Mouse (Mus musculus) forebrain, embryonic 14.5 days (tissue): ENCODE results near the gene Gm44790. TPM values are rescaled to one million over a fixed set of nuclear protein-coding genes. Genes with fewer than 3 reads are reported as not detected.

Experiments used
- ATAC-seq: fragments of 200-750 bp; cut with Nextera tagmentation; 2 replicates; pipeline ENCODE4 v1.8.0; 2017; ENCODE audit warnings: mild to moderate bottlenecking, moderate library complexity
- DNase-seq: peaks from one replicate; pipeline ENCODE4 v3.0.0-alpha.2; 2015; ENCODE audit warnings: low spot score
- H3K27ac ChIP-seq: fragments of 300-500 bp; sonication (generic); 2 replicates; pipeline ENCODE4 v1.5.1; 2014; ENCODE audit warnings: low read depth, mild to moderate bottlenecking, control low read depth, low read length, moderate library complexity
- H3K27me3 ChIP-seq: fragments of 300-500 bp; sonication (generic); replicated peaks from 2 replicates; pipeline ENCODE4 v1.6.1; 2014; ENCODE audit warnings: low read length, control low read depth, mixed read lengths; ENCODE audit not compliant: control insufficient read depth, insufficient read depth
- H3K36me3 ChIP-seq: fragments of 300-500 bp; sonication (generic); 2 replicates; pipeline ENCODE4 v1.6.1; 2014; ENCODE audit warnings: low read length, control low read depth; ENCODE audit not compliant: control insufficient read depth, insufficient read depth
- H3K4me1 ChIP-seq: fragments of 300-500 bp; sonication (generic); 2 replicates; pipeline ENCODE4 v1.6.1; 2014; ENCODE audit warnings: antibody characterized with exemption, low read length, control low read depth; ENCODE audit not compliant: control insufficient read depth, insufficient read depth
- H3K4me2 ChIP-seq: fragments of 300-500 bp; sonication (generic); 2 replicates; pipeline ENCODE4 v1.6.1; 2014; ENCODE audit warnings: mild to moderate bottlenecking, control low read depth, low read length
- H3K4me3 ChIP-seq: fragments of 300-500 bp; sonication (generic); 2 replicates; pipeline ENCODE4 v1.5.1; 2014; ENCODE audit warnings: low read depth, low read length, control low read depth
- H3K9ac ChIP-seq: fragments of 300-500 bp; sonication (generic); 2 replicates; pipeline ENCODE4 v1.6.1; 2014; ENCODE audit warnings: mild to moderate bottlenecking, low read length, control low read depth, moderate library complexity
- H3K9me3 ChIP-seq: fragments of 300-500 bp; sonication (generic); replicated peaks from 2 replicates; pipeline ENCODE4 v1.6.1; 2016; ENCODE audit warnings: low read length, control low read depth, mixed read lengths; ENCODE audit not compliant: control insufficient read depth
- WGBS: fragments of 180-500 bp; shearing (Covaris S2); extraction: QIAGEN DNeasy Blood & Tissue Kit; methylation state at CpG from one replicate; pipeline ENCODE4 v1.1.7; 2014; 5-methylcytosine and 5-hydroxymethylcytosine counted together
- polyA plus RNA-seq: library from polyadenylated mRNA; unstranded; fragments of >200 nt; fragmentation: Nextera tagmentation; extraction: Ambion mirVana; gene quantifications from 2 replicates; pipeline ENCODE4 v1.2.1, GENCODE M21; 2014

Gm44790 gene
- polyA plus RNA-seq, 1 experiment from 2014 or later, result 1.9 TPM

- Histone ChIP-seq H3K4me3 (no peak overlapping the region), H3K27ac (no peak overlapping the region), H3K4me1 (peaks cover 13% of the 10 kb centered on the region), H3K27me3 (no peaks in the 10 kb centered on the region), H3K9me3 (no peaks in the 10 kb centered on the region), H3K4me2 (no peak overlapping the region), H3K36me3 (no peaks in the 10 kb centered on the region), H3K9ac (no peak overlapping the region)
- 82% methylated on average over 2 of the region's 2 CpGs for WGBS
- DNase-seq (no peak), ATAC-seq (no peak)
These were observed 26.5 kb upstream of the Gm44790 start for GRCm38 (mm10) chr6:86399995-86400394.

- ATAC-seq (no peak), DNase-seq (peak; percentile 77)
- no peaks in the 10 kb centered on the region for H3K36me3 ChIP-seq
- H3K27ac ChIP-seq, result no peak overlapping the region
- H3K27me3 ChIP-seq, result no peaks in the 10 kb centered on the region
- no peak overlapping the region for H3K9ac ChIP-seq
- H3K4me3 ChIP-seq, result peak overlapping the region; percentile 9; the same call in 1 of the 2 replicates
- H3K9me3 ChIP-seq, result no peaks in the 10 kb centered on the region
- H3K4me2 ChIP-seq, result peak overlapping the region; percentile 27
- 9% methylated on average over 9 of the region's 9 CpGs for WGBS
- peaks cover 5% of the 10 kb centered on the region; the same call in 1 of the 2 replicates for H3K4me1 ChIP-seq
These were observed 25.5 kb upstream of the Gm44790 start for GRCm38 (mm10) chr6:86400972-86401371.

- peak overlapping the region; percentile 60 for H3K4me3 ChIP-seq
- H3K4me2 ChIP-seq, result peak overlapping the region; percentile 47
- H3K9ac ChIP-seq, result no peak overlapping the region; the same call in 1 of the 2 replicates
- 36% methylated on average over 12 of the region's 12 CpGs for WGBS
- DNase-seq (peak; percentile 7), ATAC-seq (no peak)
- peaks cover 10% of the 10 kb centered on the region; the same call in 1 of the 2 replicates for H3K4me1 ChIP-seq
- H3K9me3 ChIP-seq, result no peaks in the 10 kb centered on the region
- 0 out of 2 replicates have a peak, but pooled peaks cover 7% of the 10 kb centered on the region for H3K36me3 ChIP-seq
- no peak overlapping the region for H3K27ac ChIP-seq
- no peaks in the 10 kb centered on the region for H3K27me3 ChIP-seq
These were observed 23.5 kb upstream of the Gm44790 start for GRCm38 (mm10) chr6:86402681-86403607.

GRCm38 (mm10) chr6:86403728-86404099 is 22.7 kb upstream of the Gm44790 start:
- Histone ChIP-seq H3K4me1 (peaks cover 10% of the 10 kb centered on the region; the same call in 1 of the 2 replicates), H3K27ac (peak overlapping the region; percentile 100), H3K9me3 (no peaks in the 10 kb centered on the region), H3K4me3 (peak overlapping the region; percentile 60), H3K27me3 (no peaks in the 10 kb centered on the region), H3K4me2 (peak overlapping the region; percentile 47), H3K36me3 (peaks cover 7% of the 10 kb centered on the region; the same call in 1 of the 2 replicates), H3K9ac (peak overlapping the region; percentile 96)
- under 1% methylated on average over 15 of the region's 15 CpGs for WGBS
- DNase-seq (peak; percentile 93), ATAC-seq (peak; percentile 76)

- H3K27me3 ChIP-seq, result no peaks in the 10 kb centered on the region
- peak within 1 kb of the TSS; percentile 100 for H3K27ac ChIP-seq
- peak within 1 kb of the TSS; percentile 60 for H3K4me3 ChIP-seq
- peak within 1 kb of the TSS; percentile 96 for H3K9ac ChIP-seq
- ATAC-seq, result peak; percentile 97
- H3K9me3 ChIP-seq, result no peaks in the 10 kb centered on the region
- DNase-seq, result peak; percentile 100
- H3K4me1 ChIP-seq, result peaks cover 10% of the 10 kb centered on the region; the same call in 1 of the 2 replicates
- H3K36me3 ChIP-seq, result peaks cover 11% of the 10 kb centered on the region; the same call in 1 of the 2 replicates
- under 1% methylated on average over 62 of the region's 62 CpGs for WGBS
- peak within 1 kb of the TSS; percentile 51 for H3K4me2 ChIP-seq
These were observed 22.2 kb upstream of the Gm44790 start, which contains the start of gene Tia1 for GRCm38 (mm10) chr6:86404100-86404861. Tia1 (plus strand) TSS chr6:86404219.

GRCm38 (mm10) chr6:86404996-86405395 is 21.5 kb upstream of the Gm44790 start:
- H3K9me3 ChIP-seq, result no peaks in the 10 kb centered on the region
- ATAC-seq (no peak), DNase-seq (peak; percentile 47)
- peak overlapping the region; percentile 51 for H3K4me2 ChIP-seq
- peak overlapping the region; percentile 60 for H3K4me3 ChIP-seq
- peaks cover 11% of the 10 kb centered on the region; the same call in 1 of the 2 replicates for H3K36me3 ChIP-seq
- WGBS, result under 1% methylated on average over 11 of the region's 11 CpGs
- peaks cover 13% of the 10 kb centered on the region; the same call in 1 of the 2 replicates for H3K4me1 ChIP-seq
- peak overlapping the region; percentile 96 for H3K9ac ChIP-seq
- peak overlapping the region; percentile 100 for H3K27ac ChIP-seq
- no peaks in the 10 kb centered on the region for H3K27me3 ChIP-seq

GRCm38 (mm10) chr6:86406306-86406705 is 20.2 kb upstream of the Gm44790 start:
- peak overlapping the region; percentile 60 for H3K4me3 ChIP-seq
- peak overlapping the region; percentile 40; the same call in 1 of the 2 replicates for H3K9ac ChIP-seq
- DNase-seq (no peak), ATAC-seq (no peak)
- peaks cover 13% of the 10 kb centered on the region; the same call in 1 of the 2 replicates for H3K4me1 ChIP-seq
- H3K9me3 ChIP-seq, result no peaks in the 10 kb centered on the region
- no peak overlapping the region for H3K27ac ChIP-seq
- H3K27me3 ChIP-seq, result no peaks in the 10 kb centered on the region
- H3K36me3 ChIP-seq, result peaks cover 11% of the 10 kb centered on the region; the same call in 1 of the 2 replicates
- H3K4me2 ChIP-seq, result peak overlapping the region; percentile 51

GRCm38 (mm10) chr6:86418711-86419110 is 7.7 kb upstream of the Gm44790 start:
- no peak overlapping the region for H3K9ac ChIP-seq

More at GRCm38 (mm10) chr6:86418711-86419110, 7.7 kb upstream of the Gm44790 start:
- Histone ChIP-seq H3K4me2 (no peak overlapping the region), H3K9me3 (no peaks in the 10 kb centered on the region), H3K4me1 (no peaks in the 10 kb centered on the region), H3K27ac (no peak overlapping the region), H3K36me3 (peaks cover 83% of the 10 kb centered on the region), H3K4me3 (no peak overlapping the region), H3K27me3 (no peaks in the 10 kb centered on the region)
- ATAC-seq, result no peak
- 96% methylated on average over 6 of the region's 6 CpGs for WGBS
- no peak for DNase-seq
